Mouse (Mus musculus) midbrain, embryonic 16.5 days (tissue): ENCODE data around the gene Ncoa6. TPM values are rescaled to one million over a fixed set of nuclear protein-coding genes. Genes with fewer than 3 reads are reported as not detected.

Experiments used
- ATAC-seq: fragments of 200-750 bp; cut with Nextera tagmentation; 2 replicates; pipeline ENCODE4 v1.8.0; 2017; ENCODE audit warnings: moderate TSS enrichment
- H3K27ac ChIP-seq: fragments of 300-500 bp; sonication (generic); 2 replicates; pipeline ENCODE4 v1.5.1; 2014; ENCODE audit warnings: mild to moderate bottlenecking, low read length, mixed read lengths
- H3K27me3 ChIP-seq: fragments of 300-500 bp; sonication (generic); 2 replicates; pipeline ENCODE4 v1.6.1; 2014; ENCODE audit warnings: low read depth, low read length, mixed read lengths; ENCODE audit not compliant: control insufficient read depth, insufficient read depth
- H3K36me3 ChIP-seq: fragments of 300-500 bp; sonication (generic); 2 replicates; pipeline ENCODE4 v1.6.1; 2014; ENCODE audit warnings: mild to moderate bottlenecking, low read length, moderate library complexity, mixed read lengths; ENCODE audit not compliant: control insufficient read depth, insufficient read depth
- H3K4me1 ChIP-seq: fragments of 300-500 bp; sonication (generic); 2 replicates; pipeline ENCODE4 v1.6.1; 2014; ENCODE audit warnings: mild to moderate bottlenecking, low read length, mixed read lengths; ENCODE audit not compliant: control insufficient read depth, insufficient read depth
- H3K4me2 ChIP-seq: fragments of 300-500 bp; sonication (generic); 2 replicates; pipeline ENCODE4 v1.6.1; 2014; ENCODE audit warnings: mild to moderate bottlenecking, low read length, mixed read lengths
- H3K4me3 ChIP-seq: fragments of 300-500 bp; sonication (generic); 2 replicates; pipeline ENCODE4 v1.5.1; 2014; ENCODE audit warnings: low read depth, mild to moderate bottlenecking, low read length, moderate library complexity, mixed read lengths
- H3K9ac ChIP-seq: fragments of 300-500 bp; sonication (generic); 2 replicates; pipeline ENCODE4 v1.6.1; 2014; ENCODE audit warnings: low read depth, low read length, mixed read lengths
- H3K9me3 ChIP-seq: fragments of 300-500 bp; sonication (generic); replicated peaks from 2 replicates; pipeline ENCODE4 v1.6.1; 2014; ENCODE audit warnings: mild to moderate bottlenecking, low read length, mixed read lengths; ENCODE audit not compliant: control insufficient read depth, poor library complexity, severe bottlenecking
- WGBS: fragments of 180-500 bp; shearing (Covaris S2); extraction: QIAGEN DNeasy Blood & Tissue Kit; methylation state at CpG from one replicate; pipeline ENCODE4 v1.1.7; 2014; 5-methylcytosine and 5-hydroxymethylcytosine counted together
- polyA plus RNA-seq: library from polyadenylated mRNA; unstranded; fragments of >200 nt; fragmentation: Nextera tagmentation; extraction: Ambion mirVana; gene quantifications from 2 replicates; pipeline ENCODE4 v1.2.1, GENCODE M21; 2015

Ncoa6 gene
- polyA plus RNA-seq, 1 experiment from 2014 or later, result 22.7 TPM

- Histone ChIP-seq H3K9me3 (no peaks in the 10 kb centered on the region), H3K27me3 (no peaks in the 10 kb centered on the region; the same call in 1 of the 2 replicates), H3K36me3 (no peaks in the 10 kb centered on the region), H3K9ac (peak overlapping the region; percentile 98), H3K27ac (peak overlapping the region; percentile 100), H3K4me2 (peak overlapping the region; percentile 76), H3K4me3 (peak overlapping the region; percentile 88), H3K4me1 (peaks cover 44% of the 10 kb centered on the region)
- no peak for ATAC-seq
- WGBS, result 2% methylated on average over 11 of the region's 11 CpGs
These were observed 92.6 kb downstream of the Ncoa6 start for GRCm38 (mm10) chr2:155381060-155381437.

DNA sequence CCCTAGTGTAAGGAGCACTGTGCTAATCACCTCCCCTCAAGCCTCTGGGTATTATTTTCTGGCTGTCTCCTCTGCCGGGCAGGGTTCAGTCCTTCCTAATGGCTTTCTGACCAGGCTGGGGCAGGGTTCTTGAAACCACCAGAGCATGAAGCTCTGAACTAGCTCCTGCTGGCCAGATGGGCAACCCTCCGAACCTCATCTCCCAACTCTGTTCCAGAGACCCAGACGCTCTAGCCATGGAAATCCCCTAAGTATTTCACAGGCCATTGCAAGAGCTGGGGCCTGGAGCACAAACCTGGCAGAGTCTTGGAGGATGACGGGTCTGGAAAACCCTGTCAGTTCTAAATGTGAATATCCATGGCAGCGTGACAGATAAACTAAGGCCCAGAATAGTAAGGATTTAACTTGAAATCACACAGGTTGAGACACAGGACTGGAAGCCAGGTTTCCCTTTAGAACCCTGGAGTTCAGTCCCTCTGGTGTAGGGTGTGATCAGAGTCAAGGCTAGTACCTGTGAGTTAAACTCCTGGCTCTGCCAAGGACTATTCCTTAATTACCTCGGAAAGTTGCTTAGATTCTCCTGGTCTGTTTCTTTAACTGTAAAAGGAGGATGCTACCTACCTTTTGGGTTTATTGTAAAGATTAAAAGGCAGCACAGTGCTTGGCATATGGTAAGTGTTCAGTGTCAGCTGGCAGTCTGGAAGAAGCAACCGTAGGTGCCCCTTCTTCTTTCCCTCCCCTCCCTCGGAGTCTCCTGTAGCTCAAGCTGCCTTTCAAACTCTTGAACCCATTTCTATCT is 93.2 kb downstream of the Ncoa6 start, which contains the start of gene Trp53inp2:
Trp53inp2 (plus strand) TSS at position 799 of the 799 bp plus-strand sequence.
- Histone ChIP-seq H3K36me3 (no peaks in the 10 kb centered on the region), H3K27ac (peak within 1 kb of the TSS; percentile 100), H3K9me3 (no peaks in the 10 kb centered on the region), H3K27me3 (no peaks in the 10 kb centered on the region; the same call in 1 of the 2 replicates), H3K4me3 (peak within 1 kb of the TSS; percentile 88), H3K4me1 (peaks cover 38% of the 10 kb centered on the region), H3K9ac (peak within 1 kb of the TSS; percentile 98), H3K4me2 (peak within 1 kb of the TSS; percentile 76)
- ATAC-seq, result no peak
- 33% methylated on average over 8 of the region's 8 CpGs for WGBS

DNA sequence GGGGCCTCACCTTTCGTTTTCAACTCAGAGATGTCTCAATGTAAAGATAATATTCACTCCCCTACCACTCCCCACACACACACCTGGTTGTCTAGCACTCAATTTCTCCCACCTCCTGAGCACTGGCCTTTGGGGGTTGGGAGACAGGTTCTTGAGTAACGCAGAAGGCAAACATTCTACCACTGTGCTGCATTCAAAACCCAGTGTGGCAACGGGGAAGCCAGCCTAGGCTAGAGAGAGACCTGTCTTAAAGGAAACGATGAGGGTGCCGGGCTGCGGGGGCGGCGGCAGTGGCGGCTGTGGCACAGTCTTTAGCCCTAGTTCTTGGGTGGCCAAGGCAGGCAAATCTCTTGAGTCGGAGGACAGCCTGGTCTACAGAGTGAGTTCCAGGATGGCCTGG is 97.5 kb downstream of the Ncoa6 start:
- Histone ChIP-seq H3K4me3 (no peak overlapping the region), H3K27ac (no peak overlapping the region), H3K4me2 (no peak overlapping the region), H3K9ac (no peak overlapping the region), H3K4me1 (peaks cover 10% of the 10 kb centered on the region), H3K36me3 (no peaks in the 10 kb centered on the region), H3K9me3 (no peaks in the 10 kb centered on the region), H3K27me3 (no peaks in the 10 kb centered on the region; the same call in 1 of the 2 replicates)
- no peak for ATAC-seq
- 78% methylated on average over 10 of the region's 10 CpGs for WGBS

DNA sequence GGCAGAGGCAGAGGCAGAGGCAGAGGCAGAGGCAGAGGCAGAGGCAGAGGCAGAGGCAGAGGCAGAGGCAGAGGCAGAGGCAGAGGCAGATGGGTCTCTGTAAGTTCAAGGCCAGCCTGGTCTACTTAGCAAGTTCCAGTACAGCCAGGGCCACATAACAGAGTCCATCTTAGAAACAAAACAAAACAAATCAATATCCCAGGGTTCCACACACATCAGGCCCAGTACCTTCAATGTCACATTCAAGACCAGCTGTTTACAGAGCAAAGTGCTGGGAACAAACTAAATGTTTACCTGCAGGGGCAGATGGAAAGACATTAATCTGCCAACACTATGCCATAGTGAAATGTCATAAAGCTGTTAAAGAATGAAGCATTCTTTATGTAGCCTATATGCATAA is 99.2 kb downstream of the Ncoa6 start:
- H3K27me3 ChIP-seq, result no peaks in the 10 kb centered on the region; the same call in 1 of the 2 replicates
- H3K4me1 ChIP-seq, result no peaks in the 10 kb centered on the region
- no peaks in the 10 kb centered on the region for H3K9me3 ChIP-seq
- no peak overlapping the region for H3K4me2 ChIP-seq
- H3K36me3 ChIP-seq, result no peaks in the 10 kb centered on the region
- H3K4me3 ChIP-seq, result no peak overlapping the region
- no peak overlapping the region for H3K9ac ChIP-seq
- no peak overlapping the region for H3K27ac ChIP-seq
- no peak for ATAC-seq

GRCm38 (mm10) chr2:155373886-155374285 is 99.8 kb downstream of the Ncoa6 start:
- Histone ChIP-seq H3K9ac (no peak overlapping the region), H3K4me1 (no peaks in the 10 kb centered on the region), H3K4me3 (no peak overlapping the region), H3K27me3 (no peaks in the 10 kb centered on the region; the same call in 1 of the 2 replicates), H3K27ac (no peak overlapping the region), H3K9me3 (no peaks in the 10 kb centered on the region), H3K36me3 (no peaks in the 10 kb centered on the region), H3K4me2 (no peak overlapping the region)
- WGBS, result 68% methylated on average over 1 of the region's 1 CpGs
- ATAC-seq, result no peak

DNA sequence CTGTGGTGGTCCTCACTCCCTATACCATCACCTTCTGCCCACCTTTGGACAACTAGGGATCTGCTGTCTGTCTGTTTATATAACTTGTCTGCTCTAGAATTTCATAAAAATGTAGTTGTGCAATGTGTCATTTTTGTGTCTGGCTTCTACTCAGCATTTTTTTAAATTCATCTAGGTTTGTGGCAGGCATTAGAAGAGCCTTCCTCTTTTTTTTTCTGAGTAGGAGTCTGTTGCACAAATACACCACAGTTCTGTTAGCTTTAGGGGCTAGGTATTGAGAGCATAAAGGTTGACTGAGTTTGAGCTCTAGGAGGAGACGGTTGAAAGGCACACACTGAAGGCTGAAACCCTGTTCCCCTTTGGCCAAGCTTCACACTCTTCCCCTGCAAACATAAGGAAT is 100.4 kb downstream of the Ncoa6 start:
- H3K27ac ChIP-seq, result no peak overlapping the region
- H3K4me3 ChIP-seq, result no peak overlapping the region
- no peaks in the 10 kb centered on the region; the same call in 1 of the 2 replicates for H3K27me3 ChIP-seq
- no peaks in the 10 kb centered on the region for H3K4me1 ChIP-seq
- no peak overlapping the region for H3K9ac ChIP-seq
- no peaks in the 10 kb centered on the region for H3K9me3 ChIP-seq
- no peak overlapping the region for H3K4me2 ChIP-seq
- 70% methylated on average over 1 of the region's 1 CpGs for WGBS
- no peak for ATAC-seq
- no peaks in the 10 kb centered on the region for H3K36me3 ChIP-seq

GRCm38 (mm10) chr2:155372451-155372850 is 101.2 kb downstream of the Ncoa6 start:
- H3K4me2 ChIP-seq, result no peak overlapping the region
- no peak for ATAC-seq
- no peaks in the 10 kb centered on the region for H3K27me3 ChIP-seq
- H3K4me3 ChIP-seq, result no peak overlapping the region
- H3K9me3 ChIP-seq, result no peaks in the 10 kb centered on the region
- H3K9ac ChIP-seq, result no peak overlapping the region
- no peaks in the 10 kb centered on the region for H3K4me1 ChIP-seq
- no peaks in the 10 kb centered on the region for H3K36me3 ChIP-seq
- no peak overlapping the region for H3K27ac ChIP-seq
- WGBS, result 71% methylated on average over 4 of the region's 4 CpGs

DNA sequence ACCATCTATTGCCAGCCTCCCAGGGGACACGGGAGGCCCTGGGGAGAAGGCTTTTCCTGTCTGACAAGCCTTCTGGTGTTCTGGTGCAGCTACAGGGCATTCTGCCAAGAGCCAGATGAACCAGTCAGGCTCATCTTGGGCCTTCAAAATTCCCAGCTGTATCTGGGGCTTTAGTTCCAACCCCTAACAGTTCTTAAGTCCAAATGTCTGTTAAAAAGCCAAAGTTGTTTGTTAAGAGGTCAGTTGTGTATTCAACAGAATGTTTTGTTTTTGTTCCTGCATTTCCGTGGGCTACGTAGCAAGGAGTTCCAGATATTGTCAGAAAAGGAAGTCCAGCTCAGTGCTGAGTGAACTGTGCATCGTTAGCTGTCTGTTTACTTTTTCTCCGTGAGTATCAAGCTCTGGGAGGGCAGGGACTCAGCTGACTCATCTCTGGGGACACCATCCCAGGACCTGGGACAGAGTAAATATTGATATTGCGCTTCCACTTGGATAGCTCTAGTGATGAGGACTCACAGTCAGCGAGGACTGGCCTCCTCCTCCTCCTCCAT is 104.3 kb downstream of the Ncoa6 start:
- no peak overlapping the region for H3K4me3 ChIP-seq
- no peaks in the 10 kb centered on the region for H3K4me1 ChIP-seq
- no peaks in the 10 kb centered on the region for H3K27me3 ChIP-seq
- H3K9me3 ChIP-seq, result no peaks in the 10 kb centered on the region
- no peak overlapping the region for H3K9ac ChIP-seq
- H3K36me3 ChIP-seq, result no peaks in the 10 kb centered on the region
- WGBS, result 70% methylated on average over 7 of the region's 7 CpGs
- no peak for ATAC-seq
- H3K27ac ChIP-seq, result no peak overlapping the region
- no peak overlapping the region for H3K4me2 ChIP-seq

DNA sequence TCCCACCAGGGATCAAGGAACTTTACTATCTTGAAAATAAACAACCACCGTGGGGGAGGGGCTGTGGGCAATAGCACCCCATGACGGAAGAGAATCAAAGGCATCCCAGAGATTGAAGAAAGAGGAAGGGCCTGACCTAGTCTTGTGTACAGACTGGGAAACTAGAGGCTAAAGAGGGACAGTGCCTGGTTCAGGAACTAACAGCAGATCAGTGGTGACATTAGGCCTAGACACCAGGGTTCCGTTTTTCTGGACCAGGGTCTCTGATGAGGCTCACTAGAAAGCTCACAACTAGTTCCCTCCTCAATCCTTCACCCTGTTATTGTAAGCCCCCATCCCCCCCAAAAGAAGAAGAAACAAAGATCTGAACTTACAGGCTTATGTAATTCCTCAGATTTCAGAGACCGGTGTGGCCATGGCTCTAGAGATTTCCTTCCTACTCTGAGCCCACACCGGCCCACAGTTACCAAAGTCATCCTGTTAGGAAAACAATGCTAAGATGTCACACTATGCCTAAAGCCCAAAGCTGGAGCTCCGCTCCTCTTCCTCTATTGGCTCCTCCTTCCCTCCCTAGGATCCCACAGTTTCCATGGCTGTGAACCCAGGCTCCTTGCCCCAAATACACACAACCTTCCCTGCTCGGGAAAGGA is 105.9 kb downstream of the Ncoa6 start:
- H3K4me1 ChIP-seq, result no peaks in the 10 kb centered on the region
- 82% methylated on average over 7 of the region's 7 CpGs for WGBS
- ATAC-seq, result no peak
- no peaks in the 10 kb centered on the region for H3K9me3 ChIP-seq
- H3K4me2 ChIP-seq, result no peak overlapping the region
- no peaks in the 10 kb centered on the region for H3K36me3 ChIP-seq
- H3K9ac ChIP-seq, result no peak overlapping the region
- H3K4me3 ChIP-seq, result no peak overlapping the region
- no peak overlapping the region for H3K27ac ChIP-seq
- H3K27me3 ChIP-seq, result no peaks in the 10 kb centered on the region
